Mouse (Mus musculus) lung, postnatal 0 days (tissue): ENCODE results near the gene Cxcr3. TPM values are rescaled to one million over a fixed set of nuclear protein-coding genes. Genes with fewer than 3 reads are reported as not detected.

ENCODE experiments used
- ATAC-seq: fragments of 200-750 bp; cut with Nextera tagmentation; 2 replicates; pipeline ENCODE4 v1.8.0; 2017; ENCODE audit warnings: moderate library complexity
- DNase-seq: peaks from one replicate; pipeline ENCODE4 v3.0.0-alpha.2; 2016; ENCODE audit warnings: low spot score
- H3K27ac ChIP-seq: fragments of 300-500 bp; sonication (generic); 2 replicates; pipeline ENCODE4 v1.5.1; 2014; ENCODE audit warnings: antibody characterized with exemption, mild to moderate bottlenecking, low read length, mixed read lengths
- H3K27me3 ChIP-seq: fragments of 300-500 bp; sonication (generic); replicated peaks from 2 replicates; pipeline ENCODE4 v1.6.1; 2014; ENCODE audit warnings: low read length, mixed read lengths; ENCODE audit not compliant: insufficient read depth
- H3K36me3 ChIP-seq: fragments of 300-500 bp; sonication (generic); 2 replicates; pipeline ENCODE4 v1.6.1; 2014; ENCODE audit warnings: low read length, mixed read lengths; ENCODE audit not compliant: insufficient read depth
- H3K4me1 ChIP-seq: fragments of 300-500 bp; sonication (generic); 2 replicates; pipeline ENCODE4 v1.6.1; 2014; ENCODE audit warnings: antibody characterized with exemption, low read depth, low read length, mixed read lengths; ENCODE audit not compliant: insufficient read depth
- H3K4me2 ChIP-seq: fragments of 300-500 bp; sonication (generic); replicated peaks from 2 replicates; pipeline ENCODE4 v1.6.1; 2014; ENCODE audit warnings: low read depth, mild to moderate bottlenecking, low read length, moderate library complexity, mixed read lengths
- H3K4me3 ChIP-seq: fragments of 300-500 bp; sonication (generic); 2 replicates; pipeline ENCODE4 v1.5.1; 2014; ENCODE audit warnings: low read depth, low read length
- H3K9ac ChIP-seq: fragments of 300-500 bp; sonication (generic); replicated peaks from 2 replicates; pipeline ENCODE4 v1.6.1; 2014; ENCODE audit warnings: low read depth, mild to moderate bottlenecking
- H3K9me3 ChIP-seq: fragments of 300-500 bp; sonication (generic); 2 replicates; pipeline ENCODE4 v1.6.1; 2016; ENCODE audit warnings: low read length, mixed read lengths
- CTCF ChIP-seq: IDR thresholded peaks from 2 replicates; pipeline ENCODE4 v1.5.1; 2016; ENCODE audit warnings: antibody characterized with exemption, mild to moderate bottlenecking
- EP300 ChIP-seq: IDR thresholded peaks from 2 replicates; pipeline ENCODE4 v1.6.1; 2016; ENCODE audit warnings: antibody characterized with exemption, mild to moderate bottlenecking, control low read depth
- WGBS: fragments of 180-500 bp; shearing (Covaris S2); extraction: QIAGEN DNeasy Blood & Tissue Kit; methylation state at CpG from one replicate; pipeline ENCODE4 v1.1.7; 2014; 5-methylcytosine and 5-hydroxymethylcytosine counted together
- polyA plus RNA-seq: library from polyadenylated mRNA; unstranded; fragments of >200 nt; fragmentation: Nextera tagmentation; extraction: Ambion mirVana; gene quantifications from 2 replicates; pipeline ENCODE4 v1.2.1, GENCODE M21; 2015

Cxcr3 gene
- polyA plus RNA-seq, 1 experiment from 2014 or later, result 0.54 TPM

- 0 out of 2 replicates have a peak, but pooled peaks have one; percentile 25 for ATAC-seq
- no peak for DNase-seq
- no peaks in the 10 kb centered on the region for H3K4me1 ChIP-seq
- no peak overlapping the region for H3K4me3 ChIP-seq
- H3K9me3 ChIP-seq, result no peaks in the 10 kb centered on the region
- WGBS, result 53% methylated on average over 5 of the region's 5 CpGs
- H3K27me3 ChIP-seq, result no peaks in the 10 kb centered on the region
- H3K4me2 ChIP-seq, result no peak overlapping the region
- H3K27ac ChIP-seq, result no peak overlapping the region
- TF ChIP-seq CTCF, result no peak
- TF ChIP-seq EP300, result no peak
- H3K36me3 ChIP-seq, result no peaks in the 10 kb centered on the region
- H3K9ac ChIP-seq, result no peak overlapping the region
Observed at GRCm38 (mm10) chrX:101754478-101754877, 20.4 kb upstream of the Cxcr3 start.

GRCm38 (mm10) chrX:101750144-101750543 lies 16.1 kb upstream of the Cxcr3 start:
- H3K9me3 ChIP-seq, result no peaks in the 10 kb centered on the region
- WGBS, result 55% methylated on average over 4 of the region's 4 CpGs
- no peaks in the 10 kb centered on the region for H3K36me3 ChIP-seq
- DNase-seq, result no peak
- H3K9ac ChIP-seq, result no peak overlapping the region
- H3K27me3 ChIP-seq, result no peaks in the 10 kb centered on the region
- TF ChIP-seq EP300 (no peak), CTCF (no peak)
- no peak overlapping the region for H3K27ac ChIP-seq
- H3K4me3 ChIP-seq, result no peak overlapping the region
- no peak overlapping the region for H3K4me2 ChIP-seq
- H3K4me1 ChIP-seq, result no peaks in the 10 kb centered on the region
- no peak for ATAC-seq

DNA sequence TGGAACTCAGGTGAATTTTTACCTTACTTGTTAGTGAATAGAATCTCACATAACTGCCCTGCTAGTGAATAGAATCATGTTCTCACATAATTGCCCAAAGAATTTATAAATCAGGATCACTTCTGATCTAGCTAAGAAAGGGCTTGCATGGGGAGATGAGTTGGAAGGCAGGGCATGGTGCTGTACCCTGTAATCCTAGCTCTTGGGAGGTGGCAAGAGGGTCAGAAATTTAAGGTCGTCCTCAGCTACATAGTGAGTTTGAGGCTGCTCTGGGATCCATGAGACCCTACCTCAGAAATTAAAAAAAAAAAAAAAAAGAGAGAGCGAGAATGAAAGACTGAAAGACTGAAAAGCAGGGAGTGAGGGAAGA lies 7.0 kb upstream of the Cxcr3 start:
- WGBS, result 78% methylated on average over 2 of the region's 2 CpGs
- H3K27ac ChIP-seq, result no peak overlapping the region
- H3K4me2 ChIP-seq, result no peak overlapping the region
- no peaks in the 10 kb centered on the region for H3K27me3 ChIP-seq
- no peaks in the 10 kb centered on the region for H3K4me1 ChIP-seq
- ATAC-seq (no peak), DNase-seq (no peak)
- TF ChIP-seq EP300 (no peak), CTCF (no peak)
- H3K9ac ChIP-seq, result no peak overlapping the region
- H3K36me3 ChIP-seq, result no peaks in the 10 kb centered on the region
- no peak overlapping the region for H3K4me3 ChIP-seq
- no peaks in the 10 kb centered on the region for H3K9me3 ChIP-seq

DNA sequence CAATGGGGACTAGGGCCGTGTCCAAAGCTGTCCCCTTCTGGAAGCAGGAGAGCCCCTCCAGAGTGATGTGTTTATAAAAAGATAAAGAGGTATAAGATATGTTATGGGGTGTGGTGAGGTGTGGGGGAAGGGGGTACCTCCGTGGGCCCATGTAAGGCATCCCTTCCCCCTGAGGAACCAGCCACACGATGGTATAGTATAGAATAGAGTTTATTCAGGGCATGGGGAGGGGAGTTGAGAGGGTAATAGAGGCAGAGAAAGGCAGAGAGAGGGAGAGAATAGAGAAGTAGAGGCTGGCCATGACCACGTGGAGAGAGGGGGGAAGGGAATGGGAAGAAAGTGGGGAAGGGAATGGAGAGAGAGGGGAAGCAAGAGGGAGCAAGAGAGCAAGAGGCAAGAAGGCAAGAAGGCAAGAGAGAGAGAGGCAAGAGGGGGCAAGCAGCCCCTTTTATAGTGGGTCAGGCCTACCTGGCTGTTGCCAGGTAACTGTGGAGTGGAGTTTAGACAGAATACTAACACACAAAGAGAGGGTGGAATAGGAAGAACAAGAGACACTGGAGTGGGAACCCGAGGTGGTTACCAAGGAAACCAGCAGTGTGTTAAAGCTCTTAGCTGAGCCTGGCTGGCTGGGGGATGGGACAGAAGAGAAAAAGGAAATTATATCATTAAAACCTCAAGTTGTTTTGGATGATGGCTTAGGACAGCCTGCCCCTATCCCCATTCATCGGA lies 6.4 kb upstream of the Cxcr3 start:
- Histone ChIP-seq H3K4me1 (no peaks in the 10 kb centered on the region), H3K27me3 (no peaks in the 10 kb centered on the region), H3K9ac (no peak overlapping the region), H3K9me3 (no peaks in the 10 kb centered on the region), H3K4me3 (no peak overlapping the region), H3K36me3 (no peaks in the 10 kb centered on the region), H3K4me2 (no peak overlapping the region), H3K27ac (no peak overlapping the region)
- peak; percentile 58 for ATAC-seq
- DNase-seq, result peak; percentile 42
- 36% methylated on average over 6 of the region's 6 CpGs for WGBS
- TF ChIP-seq CTCF (no peak), EP300 (no peak)

DNA sequence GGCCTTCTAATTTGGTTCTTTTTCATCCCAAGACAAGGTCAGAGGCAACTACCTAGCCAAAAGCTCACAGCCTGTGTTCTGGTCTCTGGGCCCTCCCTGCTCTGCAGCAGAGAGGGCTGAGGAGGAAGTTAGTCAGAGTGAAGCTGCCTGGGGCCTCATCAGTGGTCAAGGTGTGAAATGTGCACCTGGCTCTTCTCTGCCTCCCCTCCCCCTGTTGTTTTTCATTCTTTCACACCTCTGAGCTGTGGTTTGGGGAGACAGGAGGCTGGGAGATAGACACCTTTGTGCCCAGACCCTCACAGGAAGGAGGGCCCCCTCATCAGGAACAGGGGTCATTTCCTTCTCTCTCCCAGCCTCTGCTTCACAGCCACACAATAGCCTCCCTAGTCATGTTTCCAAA lies 3.1 kb upstream of the Cxcr3 start:
- Histone ChIP-seq H3K4me1 (no peaks in the 10 kb centered on the region), H3K4me3 (no peak overlapping the region), H3K9me3 (no peaks in the 10 kb centered on the region), H3K4me2 (no peak overlapping the region), H3K9ac (no peak overlapping the region), H3K27ac (no peak overlapping the region), H3K27me3 (no peaks in the 10 kb centered on the region), H3K36me3 (no peaks in the 10 kb centered on the region)
- ATAC-seq, result no peak
- DNase-seq, result no peak
- TF ChIP-seq CTCF (no peak), EP300 (no peak)

- Histone ChIP-seq H3K36me3 (no peaks in the 10 kb centered on the region), H3K27me3 (no peaks in the 10 kb centered on the region), H3K9ac (no peak overlapping the region), H3K4me1 (no peaks in the 10 kb centered on the region), H3K9me3 (no peaks in the 10 kb centered on the region), H3K4me2 (no peak overlapping the region), H3K27ac (no peak overlapping the region), H3K4me3 (no peak overlapping the region)
- ATAC-seq, result no peak
- TF ChIP-seq EP300, result no peak
- TF ChIP-seq CTCF, result no peak
- WGBS, result 61% methylated on average over 5 of the region's 5 CpGs
- DNase-seq, result no peak
Observed at GRCm38 (mm10) chrX:101734981-101735380, 912 bp upstream of the Cxcr3 start.

DNA sequence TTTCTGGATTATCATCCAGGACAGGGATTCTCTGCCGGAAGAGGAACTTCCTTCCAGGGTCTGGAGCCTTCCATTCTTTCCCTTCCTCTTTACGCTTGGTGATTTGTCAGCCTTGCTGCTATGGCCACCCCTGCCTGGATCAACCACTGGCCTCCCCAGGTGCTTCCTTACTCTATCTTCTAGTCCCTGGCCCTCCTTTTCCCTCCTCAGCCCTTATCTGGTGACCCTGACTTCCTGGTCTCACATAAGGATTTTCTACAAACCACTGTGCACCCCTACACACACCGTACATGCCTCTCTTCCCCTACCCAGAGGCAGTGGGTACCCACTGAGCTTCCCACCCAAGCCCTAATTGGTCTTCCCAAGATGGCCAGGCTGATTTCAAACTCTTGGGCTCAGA lies 781 bp downstream of the Cxcr3 start:
- no peak for DNase-seq
- WGBS, result 67% methylated on average over 3 of the region's 3 CpGs
- TF ChIP-seq EP300, result no peak
- TF ChIP-seq CTCF, result no peak

More for the DNA sequence above, 781 bp downstream of the Cxcr3 start:
- Histone ChIP-seq H3K4me1 (no peaks in the 10 kb centered on the region), H3K36me3 (no peaks in the 10 kb centered on the region), H3K4me2 (no peak overlapping the region), H3K4me3 (no peak overlapping the region), H3K9me3 (no peaks in the 10 kb centered on the region), H3K9ac (no peak overlapping the region), H3K27ac (no peak overlapping the region), H3K27me3 (no peaks in the 10 kb centered on the region)
- ATAC-seq, result no peak
